Mouse (Mus musculus) ES-E14 (cell line): ENCODE measurements around the gene Mtif2. TPM values are rescaled to one million over a fixed set of nuclear protein-coding genes. Genes with fewer than 3 reads are reported as not detected.

ENCODE experiments used
- DNase-seq: peaks from one replicate; pipeline ENCODE4 v3.0.0-alpha.2; 2013; ENCODE audit warnings: low read depth, low spot score
- H3K27ac ChIP-seq: 2 replicates; pipeline ENCODE4 v1.5.1; 2012; ENCODE audit warnings: low read depth, mild to moderate bottlenecking, low read length, moderate library complexity, mixed read lengths; ENCODE audit not compliant: poor library complexity, insufficient read depth, severe bottlenecking
- H3K36me3 ChIP-seq: 2 replicates; pipeline ENCODE4 v1.6.1; 2012; ENCODE audit warnings: mild to moderate bottlenecking, low read length, moderate library complexity, mixed read lengths; ENCODE audit not compliant: control insufficient read depth, poor library complexity, insufficient read depth, severe bottlenecking
- H3K4me1 ChIP-seq, 2 experiments: fragments of 150-350 bp in 1 of 2; sonication (generic) in 1 of 2; 2 replicates each; pipeline ENCODE4 v1.6.1; 2012; ENCODE audit warnings: low read length in 2 of 2, mild to moderate bottlenecking in 1 of 2, mixed read lengths in 1 of 2; ENCODE audit not compliant: control insufficient read depth in 2 of 2, insufficient read depth in 2 of 2, poor library complexity in 1 of 2
- H3K4me3 ChIP-seq, 2 experiments: fragments of 150-350 bp in 1 of 2; sonication (generic) in 1 of 2; 2 replicates each; pipeline ENCODE4 v1.5.1; 2012; ENCODE audit warnings: low read length in 2 of 2, low read depth in 1 of 2, mild to moderate bottlenecking in 1 of 2, mixed read lengths in 1 of 2; ENCODE audit not compliant: insufficient read depth in 1 of 2, poor library complexity in 1 of 2, severe bottlenecking in 1 of 2
- H3K9ac ChIP-seq: 2 replicates; pipeline ENCODE4 v1.6.1; 2012; ENCODE audit warnings: low read depth, mild to moderate bottlenecking, low read length, mixed read lengths; ENCODE audit not compliant: poor library complexity, insufficient read depth, severe bottlenecking
- H3K9me3 ChIP-seq: fragments of 150-350 bp; sonication (generic); 2 replicates; pipeline ENCODE4 v1.6.1; 2012; ENCODE audit warnings: low read depth, mild to moderate bottlenecking, low read length; ENCODE audit not compliant: control insufficient read depth, insufficient read depth
- CHD2 ChIP-seq: IDR thresholded peaks from 2 replicates; pipeline ENCODE4 v1.6.1; 2014; ENCODE audit warnings: mild to moderate bottlenecking, low read depth, low read length, inconsistent platforms
- HCFC1 ChIP-seq: IDR thresholded peaks from 2 replicates; pipeline ENCODE4 v1.6.1; 2012; ENCODE audit warnings: low read length, inconsistent platforms, borderline replicate concordance; ENCODE audit not compliant: insufficient read depth
- MAFK ChIP-seq: IDR thresholded peaks from 2 replicates; pipeline ENCODE4 v1.6.1; 2014; ENCODE audit warnings: mild to moderate bottlenecking, low read depth, low read length, inconsistent platforms; ENCODE audit not compliant: insufficient read depth
- ZC3H11A ChIP-seq: IDR thresholded peaks from 2 replicates; pipeline ENCODE4 v1.6.1; 2012; ENCODE audit warnings: low read depth, mild to moderate bottlenecking, inconsistent platforms, low read length, borderline replicate concordance
- ZNF384 ChIP-seq: IDR thresholded peaks from 2 replicates; pipeline ENCODE4 v1.6.1; 2012; ENCODE audit warnings: low read depth, low read length, inconsistent platforms
- in situ Hi-C, 2 experiments: fragments of 600-800 bp; cut with MboI; formaldehyde crosslinking; loops; one replicate each; pipeline ENCODE4 v1.15.1; 2025; ENCODE audit warnings: low sequenced_read_pairs in 2 of 2, inconsistent platforms in 1 of 2; ENCODE audit not compliant: unreplicated experiment in 2 of 2
- total RNA-seq: library from RNA; depleted of rRNA; stranded (reverse); fragments of 300-350 nt; gene quantifications from 2 replicates; pipeline ENCODE4 v1.2.3, GENCODE M21; 2012

The Mtif2 gene
- total RNA-seq, 1 experiment, result 30.0 TPM

GRCm38 (mm10) chr11:29504899-29505625, 21.1 kb upstream of the Mtif2 start:
- Histone ChIP-seq H3K9me3 (no peaks in the 10 kb centered on the region), H3K9ac (no peak overlapping the region), H3K36me3 (peaks cover 2% of the 10 kb centered on the region; the same call in 1 of the 2 replicates), H3K4me1 (no peaks in the 10 kb centered on the region), H3K27ac (no peak overlapping the region), H3K4me3 (no peak overlapping the region)
- no peak for DNase-seq
- TF ChIP-seq MAFK (no peak), CHD2 (no peak), HCFC1 (no peak), ZNF384 (no peak), ZC3H11A (no peak)
- in situ Hi-C loops, result no loop called here

- in situ Hi-C loops, result no loop called here
- H3K36me3 ChIP-seq, result no peaks in the 10 kb centered on the region; the same call in 1 of the 2 replicates
- H3K4me3 ChIP-seq, result no peak overlapping the region
- DNase-seq, result no peak
- no peak overlapping the region for H3K27ac ChIP-seq
- TF ChIP-seq CHD2 (no peak), HCFC1 (no peak), MAFK (no peak), ZNF384 (no peak), ZC3H11A (no peak)
- H3K4me1 ChIP-seq, result no peaks in the 10 kb centered on the region
- H3K9me3 ChIP-seq, result no peaks in the 10 kb centered on the region
- no peak overlapping the region for H3K9ac ChIP-seq
These were observed 16.8 kb upstream of the Mtif2 start for GRCm38 (mm10) chr11:29509421-29509820.

- DNase-seq, result no peak
- H3K4me3 ChIP-seq, result no peak overlapping the region
- no peaks in the 10 kb centered on the region for H3K9me3 ChIP-seq
- TF ChIP-seq ZNF384 (peak; percentile 18; the same call in 1 of the 2 replicates), CHD2 (no peak)
- no peak overlapping the region for H3K9ac ChIP-seq
- H3K27ac ChIP-seq, result no peak overlapping the region
- in situ Hi-C loops, result no loop called here
- H3K36me3 ChIP-seq, result no peaks in the 10 kb centered on the region; the same call in 1 of the 2 replicates
- H3K4me1 ChIP-seq, result no peaks in the 10 kb centered on the region
These were observed 13.2 kb upstream of the Mtif2 start for GRCm38 (mm10) chr11:29512818-29513535.

- DNase-seq, result no peak
- H3K36me3 ChIP-seq, result no peaks in the 10 kb centered on the region; the same call in 1 of the 2 replicates
- TF ChIP-seq CHD2 (no peak), ZC3H11A (no peak), MAFK (no peak), ZNF384 (no peak), HCFC1 (no peak)
- H3K4me1 ChIP-seq, result no peaks in the 10 kb centered on the region
- in situ Hi-C loops, result no loop called here
- no peaks in the 10 kb centered on the region for H3K9me3 ChIP-seq
- no peak overlapping the region for H3K27ac ChIP-seq
- H3K9ac ChIP-seq, result peak overlapping the region; percentile 75
- peak overlapping the region; percentile 73 to 93 for H3K4me3 ChIP-seq
These were observed 11.9 kb upstream of the Mtif2 start for GRCm38 (mm10) chr11:29514325-29514681.
